Mouse (Mus musculus) mouse embryonic stem cell (cell line): ENCODE data around the gene Pik3c2g.

Experiments
- in situ Hi-C, 2 experiments: fragments of 300-500 bp; cut with MboI; formaldehyde crosslinking; loops; 1 replicate in 1 of 2; 3 replicates in 1 of 2; pipeline ENCODE4 v1.14.3; 2019 to 2020; ENCODE audit warnings: low sequenced_read_pairs in 2 of 2, low pct_unique_long_range_greater_than_20kb in 1 of 2, mixed read lengths in 1 of 2; ENCODE audit not compliant: unreplicated experiment in 1 of 2

Gene Pik3c2g

GRCm38 (mm10) chr6:139799541-139800226, 212.7 kb downstream of the Pik3c2g start:
- in situ Hi-C loops: no loop called here

DNA sequence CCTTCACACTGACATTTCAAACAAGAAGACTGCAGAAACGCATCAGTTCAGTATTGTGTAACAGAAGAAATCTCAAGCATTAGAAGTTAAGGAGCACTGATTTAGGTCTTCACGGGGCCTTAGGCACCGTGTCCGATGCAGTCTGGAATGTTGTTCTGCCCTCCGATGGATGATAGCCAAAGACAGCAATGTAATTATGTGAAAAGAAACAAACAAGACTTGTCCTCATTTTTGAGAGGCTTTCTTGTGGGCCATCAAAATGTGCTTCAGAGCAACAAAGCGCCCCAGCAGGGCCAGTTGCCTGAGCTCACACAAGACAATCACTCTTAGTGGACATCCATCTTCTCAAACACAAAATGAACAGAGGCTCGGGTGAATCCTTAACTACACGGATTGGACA, 234.9 kb downstream of the Pik3c2g start:
- in situ Hi-C loops: no loop called here

DNA sequence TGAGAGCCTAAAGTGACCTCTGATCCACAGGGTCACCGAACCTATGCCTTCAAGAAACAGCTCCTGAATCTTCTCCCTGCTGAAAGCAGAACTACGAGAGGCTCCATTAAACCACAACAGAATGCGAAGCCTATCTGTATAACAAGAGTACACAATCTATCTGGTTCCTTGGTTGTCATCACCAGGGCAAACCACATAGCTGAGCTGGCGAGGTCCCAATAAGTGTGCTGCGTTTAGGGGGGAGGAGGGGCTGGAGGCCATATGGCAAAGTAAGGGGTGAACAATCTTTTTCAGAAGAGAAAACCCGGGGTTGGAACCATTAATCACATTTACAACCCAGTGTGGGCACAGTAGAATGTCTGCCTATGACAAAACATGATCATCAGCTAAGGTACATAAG, 251.2 kb downstream of the Pik3c2g start:
- in situ Hi-C loops: no loop called here

DNA sequence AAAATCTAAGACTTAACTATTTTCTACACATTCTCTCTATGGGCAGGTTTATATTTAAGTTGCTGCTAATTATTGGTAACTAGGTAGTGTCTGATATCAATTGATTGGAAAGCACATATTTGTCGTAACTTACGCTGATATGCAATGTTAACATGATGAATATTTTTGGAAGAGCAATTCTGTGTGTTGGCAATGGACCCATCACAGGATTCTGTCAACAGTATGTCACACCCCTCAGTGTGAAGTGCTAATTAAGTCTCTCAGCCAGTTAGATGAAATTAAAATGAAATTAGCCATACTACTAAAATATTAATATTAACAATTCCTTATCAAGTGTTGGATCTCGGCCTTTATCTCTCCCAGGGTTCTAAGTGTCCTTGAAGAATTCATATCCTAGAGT, 251.7 kb downstream of the Pik3c2g start:
- in situ Hi-C loops: no loop called here

GRCm38 (mm10) chr6:139839907-139840306, 252.9 kb downstream of the Pik3c2g start:
- in situ Hi-C loops: no loop called here

DNA sequence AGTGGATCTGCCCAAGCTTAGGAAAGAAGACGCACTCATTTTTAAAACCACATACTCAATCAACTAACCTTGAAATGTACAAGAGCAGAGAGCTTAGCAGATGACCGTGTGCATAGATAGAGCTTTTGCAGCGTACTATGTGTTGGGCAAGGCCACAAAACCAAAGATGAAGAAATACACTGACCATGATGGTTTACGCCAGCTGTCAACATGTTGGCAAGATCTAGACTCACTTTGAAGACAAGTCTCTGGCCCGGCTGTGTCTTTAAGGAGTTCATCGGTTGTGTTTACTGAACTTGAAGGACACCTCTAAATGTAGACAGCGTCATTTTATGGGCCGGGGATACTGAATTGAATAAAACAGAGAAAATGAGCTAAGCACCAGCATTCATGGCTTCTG, 254.3 kb downstream of the Pik3c2g start:
- in situ Hi-C loops: no loop called here

- in situ Hi-C loops: no loop called here
Measured at GRCm38 (mm10) chr6:139842626-139843025, 255.6 kb downstream of the Pik3c2g start.

DNA sequence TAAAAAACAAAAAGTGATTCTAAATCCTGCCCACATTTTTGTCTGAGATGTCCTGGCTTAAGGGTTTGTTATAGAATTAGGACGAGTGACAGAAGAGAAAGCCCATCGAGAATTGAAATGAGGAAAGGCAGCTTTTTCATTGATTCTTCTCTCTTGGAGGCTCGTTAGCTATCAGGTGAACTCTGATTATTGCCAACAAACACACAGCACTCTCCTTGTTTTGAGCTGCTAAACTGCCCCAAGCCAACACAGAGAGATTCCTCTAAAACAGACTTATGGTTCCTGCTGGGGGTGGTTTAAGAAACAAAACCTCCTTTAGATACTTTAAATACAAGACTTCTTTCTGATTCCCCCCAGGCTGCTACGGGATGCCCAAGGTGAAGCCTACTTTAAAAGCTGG, 256.5 kb downstream of the Pik3c2g start:
- in situ Hi-C loops: no loop called here

GRCm38 (mm10) chr6:139846889-139847544, 260.0 kb downstream of the Pik3c2g start:
- in situ Hi-C loops: no loop called here

- in situ Hi-C loops: no loop called here
Measured at GRCm38 (mm10) chr6:139849931-139850330, 262.9 kb downstream of the Pik3c2g start.

DNA sequence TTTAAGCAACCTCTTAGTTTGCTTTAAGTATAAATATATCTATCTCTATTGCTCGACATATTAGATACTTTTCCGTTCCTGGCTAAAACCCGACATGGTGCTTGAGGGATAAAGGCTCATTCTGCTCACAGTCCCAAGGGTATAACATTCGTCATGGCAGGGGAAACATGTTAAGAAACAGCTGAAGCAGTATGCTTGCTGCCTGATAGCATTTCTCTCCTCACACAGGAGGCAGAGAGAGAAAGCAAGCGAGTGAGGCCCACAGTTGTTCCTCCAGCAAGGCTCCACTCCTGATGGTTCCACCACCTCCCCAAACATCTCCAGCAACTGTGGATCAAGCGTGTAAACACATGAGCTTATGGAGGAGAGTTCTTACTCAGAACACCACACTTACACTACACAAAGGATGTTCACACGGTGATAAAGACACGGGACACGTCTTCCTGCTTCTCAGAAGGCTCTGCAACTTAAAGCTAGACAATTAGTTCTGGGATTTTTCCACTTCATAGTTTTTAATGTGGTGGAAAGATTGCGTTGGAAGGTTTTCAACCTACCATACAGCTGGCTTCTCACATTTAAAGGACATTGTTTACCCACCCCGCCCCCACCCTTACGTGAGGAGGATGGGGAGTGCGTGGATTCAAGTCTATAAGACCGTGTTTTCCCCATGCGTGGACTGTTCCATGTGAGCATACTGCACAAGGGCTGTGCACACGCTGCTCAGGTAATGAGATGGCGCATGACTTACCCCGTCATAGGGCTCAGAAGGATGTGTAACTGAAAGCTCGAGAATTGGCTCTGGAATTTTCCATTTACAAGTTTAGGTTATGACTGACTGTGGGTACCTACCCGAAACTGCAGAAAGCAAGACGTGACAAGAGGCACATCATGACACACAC, 264.9 kb downstream of the Pik3c2g start:
- in situ Hi-C loops: no loop called here

DNA sequence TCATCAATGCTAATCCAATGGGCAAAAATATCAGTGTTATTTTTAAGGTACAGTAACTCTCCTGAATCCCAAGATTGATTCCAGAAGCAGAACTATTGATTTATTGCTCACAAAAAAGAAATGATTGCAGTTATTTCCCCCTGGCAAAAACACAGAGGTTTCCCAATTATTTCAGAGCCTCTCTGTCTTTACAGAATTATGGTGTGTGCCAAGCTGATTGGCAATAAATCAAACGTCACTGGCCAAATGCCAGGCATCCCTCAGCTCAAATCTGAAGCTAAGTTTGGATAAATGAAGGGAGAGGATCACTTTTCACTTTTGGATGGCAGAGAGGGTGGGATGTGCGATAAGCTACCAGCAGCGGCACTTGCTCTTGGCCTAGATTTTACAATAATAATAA, 265.8 kb downstream of the Pik3c2g start:
- in situ Hi-C loops: no loop called here

DNA sequence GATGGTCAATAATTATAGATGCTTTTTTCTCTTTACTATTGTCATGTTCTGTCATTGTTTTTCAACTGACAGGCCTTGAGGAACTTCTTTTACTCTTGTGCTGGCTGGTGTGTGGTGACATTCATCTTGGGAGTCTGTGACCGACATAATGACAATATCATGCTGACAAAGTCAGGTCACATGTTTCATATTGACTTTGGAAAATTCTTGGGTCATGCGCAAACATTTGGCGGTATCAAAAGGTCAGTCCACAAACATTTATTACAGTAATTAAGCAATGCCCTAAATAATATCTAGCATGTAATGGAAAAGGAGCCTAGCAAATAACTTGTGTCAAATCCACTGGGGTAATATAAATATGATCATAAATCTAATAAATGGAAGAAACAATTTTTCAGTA, 273.1 kb downstream of the Pik3c2g start:
- in situ Hi-C loops: no loop called here

DNA sequence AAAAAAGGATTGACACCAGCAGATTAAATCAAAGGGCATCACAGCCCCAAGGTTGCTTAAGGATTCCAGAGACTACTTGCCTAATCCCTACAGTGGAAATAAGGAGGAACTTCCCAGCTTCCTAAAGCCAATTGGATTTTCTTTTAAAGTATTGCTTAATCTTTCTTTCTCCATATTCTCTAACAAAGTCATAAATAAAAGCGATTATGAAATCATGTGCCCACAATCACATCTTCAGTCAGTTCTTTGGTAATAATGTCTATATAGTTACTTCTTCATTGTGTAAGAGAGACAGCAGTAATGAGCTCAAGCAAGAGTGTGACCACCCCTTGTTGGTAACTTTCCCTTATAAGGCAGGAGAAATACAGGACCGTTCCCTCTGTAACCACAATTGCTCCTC, 274.5 kb downstream of the Pik3c2g start:
- in situ Hi-C loops: no loop called here

DNA sequence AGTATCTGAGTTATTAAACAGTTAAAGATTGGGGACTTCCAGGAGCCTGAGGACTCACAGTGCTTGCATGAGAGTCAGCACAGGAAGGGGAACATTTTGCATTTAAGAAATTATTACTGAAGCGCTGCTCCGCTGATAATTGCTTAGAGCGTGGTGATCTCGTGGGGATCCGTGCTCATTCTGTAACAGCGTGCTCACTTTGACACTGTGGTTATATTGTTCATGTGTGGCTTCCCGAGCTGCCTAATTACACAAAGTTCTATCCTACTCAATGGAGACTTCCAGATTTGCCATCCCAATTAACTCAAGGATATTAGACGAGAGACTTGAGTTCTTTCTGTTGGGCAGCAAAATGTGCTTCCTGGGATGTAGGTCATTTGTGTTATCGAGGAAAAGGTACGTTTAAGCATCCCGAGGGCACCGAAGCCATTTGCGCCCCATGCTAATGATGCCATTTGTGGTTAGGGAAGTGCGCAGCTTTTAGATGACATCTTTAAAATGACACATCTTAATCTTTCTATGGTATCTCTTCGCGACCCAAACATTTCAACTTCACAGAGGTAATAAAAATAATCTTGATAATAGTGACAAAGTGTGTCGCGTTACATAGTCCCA, 278.1 kb downstream of the Pik3c2g start:
- in situ Hi-C loops: no loop called here

DNA sequence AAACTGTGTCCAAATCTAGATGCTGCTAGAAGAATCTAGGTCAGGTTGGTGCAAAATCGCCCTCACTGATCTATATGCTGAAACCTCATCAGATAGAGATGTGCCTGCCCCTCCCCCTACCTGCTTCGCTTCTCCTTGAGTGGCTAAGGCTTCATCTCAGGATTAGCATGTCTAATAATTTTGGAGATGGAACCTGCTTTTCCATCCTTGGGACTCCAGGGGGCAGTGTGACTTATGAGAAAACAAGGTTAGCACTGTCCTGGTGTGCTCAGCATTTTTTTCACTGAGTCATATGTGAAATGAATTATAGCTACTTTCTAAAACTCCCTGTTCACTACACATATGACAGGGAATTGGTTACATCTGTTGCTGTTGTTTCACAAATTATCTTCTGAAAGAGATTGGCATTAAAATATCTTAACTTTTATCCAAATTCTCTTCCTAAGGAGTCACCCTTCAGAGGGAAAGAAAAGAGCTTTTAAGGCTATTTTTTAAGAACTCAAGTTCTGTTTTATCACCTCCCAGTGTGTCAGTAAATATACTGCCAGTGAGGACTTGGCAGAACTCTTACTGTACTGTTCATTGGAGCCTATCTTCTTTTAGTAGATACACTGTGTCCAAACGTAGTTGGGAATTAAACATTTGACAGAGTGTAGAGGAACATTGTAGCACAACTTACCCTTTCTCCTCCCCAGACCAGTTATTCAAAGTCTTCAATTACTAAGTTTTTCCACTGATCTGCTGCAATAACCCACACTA, 287.6 kb downstream of the Pik3c2g start:
- in situ Hi-C loops: no loop called here

- in situ Hi-C loops: no loop called here
Measured at GRCm38 (mm10) chr6:139876691-139877090, 289.7 kb downstream of the Pik3c2g start.
